Mouse (Mus musculus) lung, postnatal 14 days (tissue): ENCODE data around the gene Gtf2h3.
A peak's percentile ranks its signal among the peaks of the same experiment; 100 is the strongest.
"Not testable (repeated sequence)": the region's sequence is repeated elsewhere in the genome, so short reads cannot be mapped to it uniquely, and the experiment has no call there.

ENCODE experiments used
- DNase-seq: peaks from one replicate; pipeline ENCODE4 v3.0.0; 2021

The Gtf2h3 gene

GRCm38 (mm10) chr5:124578633-124579317, at the start of gene Gtf2h3, which contains the start of gene Eif2b1:
Gtf2h3 (plus strand) TSS chr5:124579140.
Eif2b1 (minus strand) TSS chr5:124579131.
- DNase-seq = peak; percentile 94

- peak; percentile 42 for DNase-seq
Observed at GRCm38 (mm10) chr5:124529191-124529651, 49.7 kb upstream of the Gtf2h3 start.

- DNase-seq = peak; percentile 23
Observed at GRCm38 (mm10) chr5:124529697-124530096, 49.2 kb upstream of the Gtf2h3 start.

- peak; percentile 85 for DNase-seq
Observed at GRCm38 (mm10) chr5:124530655-124531582, 48.0 kb upstream of the Gtf2h3 start, which contains the start of gene Rilpl1. Rilpl1 (minus strand) TSS chr5:124531391.

- DNase-seq = no peak
Observed at GRCm38 (mm10) chr5:124531583-124531930, 47.4 kb upstream of the Gtf2h3 start.

GRCm38 (mm10) chr5:124532451-124532850, 46.5 kb upstream of the Gtf2h3 start:
- no peak for DNase-seq

- no peak for DNase-seq
Observed at GRCm38 (mm10) chr5:124535016-124535415, 43.9 kb upstream of the Gtf2h3 start.

GRCm38 (mm10) chr5:124536776-124537175, 42.2 kb upstream of the Gtf2h3 start:
- peak; percentile 58 for DNase-seq

- DNase-seq = peak; percentile 79
Observed at GRCm38 (mm10) chr5:124538813-124539792, 39.8 kb upstream of the Gtf2h3 start.

- no peak for DNase-seq
Observed at GRCm38 (mm10) chr5:124539905-124540304, 39.0 kb upstream of the Gtf2h3 start.

GRCm38 (mm10) chr5:124540383-124540786, 38.6 kb upstream of the Gtf2h3 start, which contains the start of gene Tmed2:
Tmed2 (plus strand) TSS chr5:124540695.
- DNase-seq = peak; percentile 94

- peak; percentile 69 for DNase-seq
Observed at GRCm38 (mm10) chr5:124540905-124541601, 37.9 kb upstream of the Gtf2h3 start.

- no peak for DNase-seq
Observed at GRCm38 (mm10) chr5:124541602-124541973, 37.4 kb upstream of the Gtf2h3 start.

- not testable (repeated sequence) for DNase-seq
Observed at GRCm38 (mm10) chr5:124550737-124551136, 28.2 kb upstream of the Gtf2h3 start.

- DNase-seq = not testable (repeated sequence)
Observed at GRCm38 (mm10) chr5:124551349-124552093, 27.4 kb upstream of the Gtf2h3 start.

GRCm38 (mm10) chr5:124552094-124552472, 26.9 kb upstream of the Gtf2h3 start:
- DNase-seq = no peak

- DNase-seq = peak; percentile 90
Observed at GRCm38 (mm10) chr5:124552558-124553307, 26.2 kb upstream of the Gtf2h3 start, which contains the start of gene Ddx55. Ddx55 (plus strand) TSS chr5:124552864.

- DNase-seq = no peak
Observed at GRCm38 (mm10) chr5:124553607-124554006, 25.3 kb upstream of the Gtf2h3 start.

GRCm38 (mm10) chr5:124555145-124555544, 23.8 kb upstream of the Gtf2h3 start:
- no peak for DNase-seq

GRCm38 (mm10) chr5:124571068-124571467, 7.9 kb upstream of the Gtf2h3 start:
- DNase-seq = no peak
